Mouse (Mus musculus) bone marrow, adult 2 months (tissue): ENCODE results near the gene Sohlh2.

Experiments used
- CTCF ChIP-seq: fragments of 200-500 bp; IDR thresholded peaks from 2 replicates; pipeline ENCODE4 v1.5.1; 2011; ENCODE audit warnings: low read length, control low read depth; ENCODE audit not compliant: control insufficient read depth, insufficient read depth
- POLR2A ChIP-seq: fragments of 200-500 bp; IDR thresholded peaks from 2 replicates; pipeline ENCODE4 v1.6.1; 2011; ENCODE audit warnings: low read depth, mild to moderate bottlenecking, control low read depth, low read length, borderline replicate concordance; ENCODE audit not compliant: control insufficient read depth

DNA sequence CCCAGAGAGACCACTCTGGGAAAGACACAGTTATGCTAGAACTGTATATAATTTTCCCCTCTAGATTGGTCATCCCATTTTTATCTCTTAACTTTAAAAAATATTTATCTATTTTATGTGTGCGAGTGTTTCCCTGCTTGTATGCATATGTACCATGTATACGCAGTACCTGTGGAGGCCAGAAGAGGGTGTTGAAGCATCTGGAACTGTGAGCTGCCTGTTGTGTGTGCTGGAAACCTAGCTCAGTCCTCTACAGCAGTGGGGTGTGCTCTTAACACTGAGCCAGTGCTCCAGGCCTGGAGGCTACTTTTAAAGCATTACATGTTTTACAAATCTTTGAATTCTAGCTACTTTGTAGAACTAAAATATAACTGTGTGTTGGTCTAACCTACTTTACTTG lies 24.6 kb downstream of the Sohlh2 start:
- no peak for TF ChIP-seq CTCF
- no peak for TF ChIP-seq POLR2A
